Mouse (Mus musculus) liver, postnatal 0 days (tissue): ENCODE measurements around the gene Flna. TPM values are rescaled to one million over a fixed set of nuclear protein-coding genes. Genes with fewer than 3 reads are reported as not detected.

ENCODE experiments used
- ATAC-seq: fragments of 200-750 bp; cut with Nextera tagmentation; 2 replicates; pipeline ENCODE4 v1.8.0; 2017; ENCODE audit warnings: mild to moderate bottlenecking, moderate library complexity
- DNase-seq: peaks from one replicate; pipeline ENCODE4 v3.0.0-alpha.2; 2016
- H3K27ac ChIP-seq: fragments of 300-500 bp; sonication (generic); 2 replicates; pipeline ENCODE4 v1.5.1; 2014; ENCODE audit warnings: antibody characterized with exemption, moderate library complexity, mild to moderate bottlenecking, low read depth
- H3K27me3 ChIP-seq: fragments of 300-500 bp; sonication (generic); 2 replicates; pipeline ENCODE4 v1.6.1; 2014; ENCODE audit warnings: low read length, control low read depth, mixed read lengths; ENCODE audit not compliant: insufficient read depth
- H3K36me3 ChIP-seq: fragments of 300-500 bp; sonication (generic); replicated peaks from 2 replicates; pipeline ENCODE4 v1.6.1; 2014; ENCODE audit warnings: mild to moderate bottlenecking, control low read depth, low read length, moderate library complexity, mixed read lengths; ENCODE audit not compliant: insufficient read depth
- H3K4me1 ChIP-seq: fragments of 300-500 bp; sonication (generic); 2 replicates; pipeline ENCODE4 v1.6.1; 2014; ENCODE audit warnings: antibody characterized with exemption, mild to moderate bottlenecking, control low read depth; ENCODE audit not compliant: insufficient read depth
- H3K4me2 ChIP-seq: fragments of 300-500 bp; sonication (generic); 2 replicates; pipeline ENCODE4 v1.6.1; 2014; ENCODE audit warnings: low read depth, mild to moderate bottlenecking, low read length, moderate library complexity, mixed read lengths
- H3K4me3 ChIP-seq: fragments of 300-500 bp; sonication (generic); 2 replicates; pipeline ENCODE4 v1.5.1; 2014; ENCODE audit warnings: low read depth, low read length
- H3K9ac ChIP-seq: fragments of 300-500 bp; sonication (generic); replicated peaks from 2 replicates; pipeline ENCODE4 v1.6.1; 2014; ENCODE audit warnings: mild to moderate bottlenecking, moderate library complexity
- H3K9me3 ChIP-seq: fragments of 300-500 bp; sonication (generic); 2 replicates; pipeline ENCODE4 v1.6.1; 2016; ENCODE audit warnings: mild to moderate bottlenecking, control low read depth, low read length, mixed read lengths
- CTCF ChIP-seq: sonication (generic); IDR thresholded peaks from 2 replicates; pipeline ENCODE4 v1.5.1; 2016; ENCODE audit warnings: antibody characterized with exemption, low read depth
- EP300 ChIP-seq: IDR thresholded peaks from 2 replicates; pipeline ENCODE4 v1.6.1; 2016; ENCODE audit warnings: antibody characterized with exemption, low read depth, mild to moderate bottlenecking
- WGBS: fragments of 180-500 bp; shearing (Covaris S2); extraction: QIAGEN DNeasy Blood & Tissue Kit; methylation state at CpG from one replicate; pipeline ENCODE4 v1.1.7; 2014; ENCODE audit not compliant: insufficient replicate concordance; 5-methylcytosine and 5-hydroxymethylcytosine counted together
- microRNA-seq: library from miRNA; unstranded; fragments of <30 nt; microRNA quantifications from one replicate; pipeline ENCODE4, GENCODE M21; 2016
- polyA plus RNA-seq: library from polyadenylated mRNA; unstranded; fragments of >200 nt; fragmentation: Nextera tagmentation; extraction: Ambion mirVana; gene quantifications from 2 replicates; pipeline ENCODE4 v1.2.1, GENCODE M21; 2015

The Flna gene
- polyA plus RNA-seq, 1 experiment from 2014 or later, result 34.1 TPM

DNA sequence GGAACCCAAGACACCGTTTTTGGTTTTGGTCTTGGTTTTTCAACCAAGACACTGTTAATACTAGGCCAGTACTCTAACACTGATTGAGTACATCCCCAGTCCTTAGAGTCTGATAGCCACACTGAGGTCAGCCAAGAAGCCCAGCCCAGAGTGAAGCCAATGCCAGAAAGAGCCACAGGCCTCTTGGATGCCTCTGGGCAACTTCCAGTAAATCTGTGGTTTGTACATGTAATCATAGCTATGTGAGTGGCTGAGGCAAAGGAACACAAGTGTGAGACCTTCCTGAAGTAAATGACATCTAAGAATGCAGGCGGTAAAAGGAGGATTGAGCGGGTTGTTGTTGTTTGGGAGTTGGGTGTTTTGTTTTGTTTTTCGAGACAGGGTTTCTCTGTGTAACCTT lies 31.1 kb downstream of the Flna start:
- Histone ChIP-seq H3K27me3 (no peaks in the 10 kb centered on the region), H3K4me2 (no peak overlapping the region), H3K36me3 (no peaks in the 10 kb centered on the region), H3K4me3 (no peak overlapping the region), H3K4me1 (no peaks in the 10 kb centered on the region), H3K9ac (no peak overlapping the region), H3K27ac (no peak overlapping the region), H3K9me3 (no peaks in the 10 kb centered on the region)
- no peak for TF ChIP-seq EP300
- TF ChIP-seq CTCF, result no peak
- ATAC-seq (no peak), DNase-seq (no peak)
- 75% methylated on average over 4 of the region's 4 CpGs for WGBS

DNA sequence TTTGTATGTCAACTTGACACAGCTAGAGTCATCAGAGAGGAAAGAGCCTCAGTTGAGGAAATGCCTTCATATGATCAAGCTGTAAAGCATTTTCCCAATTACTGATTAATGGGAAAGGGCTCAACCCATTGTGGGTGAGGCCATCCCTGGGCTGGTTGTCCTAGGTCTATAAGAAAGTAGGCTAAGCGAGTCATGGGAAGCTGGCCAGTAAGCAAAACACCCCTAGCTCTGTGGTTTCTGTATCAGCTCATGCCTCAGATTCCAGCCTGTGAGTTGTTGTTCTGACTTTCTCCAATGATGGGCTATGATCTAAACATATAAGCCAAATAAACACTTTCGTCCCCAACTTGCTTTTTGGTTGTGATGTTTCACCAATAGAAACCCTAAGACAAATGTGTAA lies 46.1 kb downstream of the Flna start:
- Histone ChIP-seq H3K4me2 (no peak overlapping the region), H3K9me3 (no peaks in the 10 kb centered on the region), H3K27ac (no peak overlapping the region), H3K4me3 (no peak overlapping the region), H3K9ac (no peak overlapping the region), H3K27me3 (no peaks in the 10 kb centered on the region), H3K36me3 (no peaks in the 10 kb centered on the region), H3K4me1 (no peaks in the 10 kb centered on the region)
- DNase-seq, result no peak
- 84% methylated on average over 2 of the region's 2 CpGs for WGBS
- ATAC-seq, result no peak
- TF ChIP-seq CTCF (no peak), EP300 (no peak)

DNA sequence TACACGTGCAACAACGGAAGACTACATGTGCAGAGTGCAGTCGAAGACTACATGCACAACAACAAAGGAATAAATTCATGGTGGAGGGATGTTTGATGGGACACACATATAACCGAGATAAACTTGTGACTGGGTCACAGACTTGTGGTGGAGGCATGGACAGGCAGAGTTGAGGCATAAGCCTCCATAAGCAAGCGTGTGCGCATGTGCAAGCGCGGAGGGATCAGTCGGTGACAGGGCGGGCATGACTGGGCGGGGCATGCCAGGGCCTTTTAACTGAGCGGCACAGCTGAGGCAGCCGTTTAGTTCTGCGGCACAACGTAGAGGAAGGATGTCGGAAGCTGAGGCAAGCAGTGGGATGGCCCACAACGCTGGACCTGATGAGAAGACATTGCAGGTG lies 72.7 kb downstream of the Flna start, which contains the start of gene Tktl1:
TSS of gene Tktl1 (plus strand) at position 301 of the 400 bp plus-strand sequence.
- TF ChIP-seq CTCF, result no peak
- no peak for TF ChIP-seq EP300
- H3K4me2 ChIP-seq, result no peak within 1 kb of the TSS
- DNase-seq, result no peak
- no peaks in the 10 kb centered on the region for H3K4me1 ChIP-seq
- H3K4me3 ChIP-seq, result no peak within 1 kb of the TSS
- H3K27me3 ChIP-seq, result no peaks in the 10 kb centered on the region
- no peaks in the 10 kb centered on the region for H3K36me3 ChIP-seq
- 79% methylated on average over 17 of the region's 17 CpGs for WGBS
- no peaks in the 10 kb centered on the region for H3K9me3 ChIP-seq
- H3K27ac ChIP-seq, result no peak within 1 kb of the TSS
- H3K9ac ChIP-seq, result no peak within 1 kb of the TSS
- no peak for ATAC-seq

Small RNA genes within 50 kb of the gene (microRNA-seq; reads per million reads assigned to microRNA genes)
- not detected for gene Mir7091

Other genes with a start within 250 kb of the Flna start
- gene Irak1, start 225.9 kb downstream of the Flna start, polyA plus RNA-seq, result 17.9 and 18.7 TPM in 2 replicates
- not detected in 2 replicates for gene Opn1mw, start 122.4 kb downstream of the Flna start, polyA plus RNA-seq
- 4.7 and 5.4 TPM in 2 replicates for gene Mecp2, start 114.5 kb downstream of the Flna start, polyA plus RNA-seq
- gene Tex28, start 82.0 kb downstream of the Flna start, polyA plus RNA-seq, result not detected in 2 replicates
- gene Tktl1, start 72.6 kb downstream of the Flna start, polyA plus RNA-seq, result not detected in 2 replicates
- gene Emd, start 4.9 kb upstream of the Flna start, polyA plus RNA-seq, result 6.8 and 7.4 TPM in 2 replicates
- gene Rpl10, start 21.0 kb upstream of the Flna start, polyA plus RNA-seq, result 438 and 471 TPM in 2 replicates
- gene Taz, start 32.1 kb upstream of the Flna start, polyA plus RNA-seq, result 30.4 and 31.2 TPM in 2 replicates
- gene Dnase1l1, start 32.5 kb upstream of the Flna start, polyA plus RNA-seq, result 10.0 and 10.8 TPM in 2 replicates
- gene Atp6ap1, start 47.3 kb upstream of the Flna start, polyA plus RNA-seq, result 58.4 and 62.6 TPM in 2 replicates
- 27.6 and 35.8 TPM in 2 replicates for gene Gdi1, start 55.2 kb upstream of the Flna start, polyA plus RNA-seq
- gene Fam50a, start 63.2 kb upstream of the Flna start, polyA plus RNA-seq, result 20.1 and 21.9 TPM in 2 replicates
- gene Plxna3, start 79.2 kb upstream of the Flna start, polyA plus RNA-seq, result 0.25 and 0.37 TPM in 2 replicates
- 46.6 and 48.3 TPM in 2 replicates for gene Lage3, start 103.8 kb upstream of the Flna start, polyA plus RNA-seq
- gene Ubl4a, start 123.4 kb upstream of the Flna start, polyA plus RNA-seq, result 38.3 TPM in 2 replicates
- gene Slc10a3, start 123.5 kb upstream of the Flna start, polyA plus RNA-seq, result 7.7 and 7.8 TPM in 2 replicates
- gene Fam3a, start 143.5 kb upstream of the Flna start, polyA plus RNA-seq, result 9.7 and 11.1 TPM in 2 replicates
- 11.7 and 12.9 TPM in 2 replicates for gene Ikbkg, start 143.5 kb upstream of the Flna start, polyA plus RNA-seq
- gene G6pdx, start 179.4 kb upstream of the Flna start, polyA plus RNA-seq, result 21.9 and 24.3 TPM in 2 replicates
- gene Gm6880, start 231.6 kb upstream of the Flna start, polyA plus RNA-seq, result not detected in 2 replicates